In genomic region chr5:7911975-7912374, GRCm38 (mm10) we compare ENCODE assay signal across 11 mouse cellular contexts. TPM values are rescaled to one million over a fixed set of nuclear protein-coding genes. Genes with fewer than 3 reads are reported as not detected.
DNase-seq lines count a peak whose midpoint lies in the region; ATAC-seq and TF ChIP-seq lines count a peak whose summit lies in the region.
"Had no signal": no experiment of that assay in that cellular context is flagged by ENCODE, and none has a peak within 500 bp of the region (broad histone marks: within the 10 kb centered on the region; RNA-seq: fewer than 3 reads in every experiment).

No protein-coding gene starts in this region.

- TF ChIP-seq CTCF in testis, adult 2 months (IDR thresholded peaks at IDR 0.05; ENCODE audit: control insufficient read depth, insufficient read depth, insufficient replicate concordance, low read depth, low read length), result peak; percentile 42; the same call in 1 of the 2 replicates

- no peaks in the 10 kb centered on the region for H3K27me3 ChIP-seq in hindbrain, embryonic 11.5 days (ENCODE audit: control insufficient read depth, insufficient read depth, low read length)
- no peaks in the 10 kb centered on the region for H3K27me3 ChIP-seq in hindbrain, embryonic 14.5 days (ENCODE audit: control insufficient read depth, insufficient read depth, low read length)
- H3K27me3 ChIP-seq in testis, adult 2 months (ENCODE audit: control insufficient read depth, insufficient read depth, low read length), result no peaks in the 10 kb centered on the region
- H3K27me3 ChIP-seq in embryonic facial prominence, embryonic 10.5 days (replicated peaks; ENCODE audit: low read depth, poor library complexity, severe bottlenecking), result no peaks in the 10 kb centered on the region
- H3K27me3 ChIP-seq: limb, embryonic 13.5 days had no signal

- no peak overlapping the region for H3K4me2 ChIP-seq in hindbrain, embryonic 11.5 days (replicated peaks; ENCODE audit: low read depth, low read length)
- no peak overlapping the region for H3K4me2 ChIP-seq in hindbrain, embryonic 14.5 days (replicated peaks)
- H3K4me2 ChIP-seq: limb, embryonic 13.5 days had no signal

- H3K27ac ChIP-seq in hindbrain, embryonic 11.5 days (ENCODE audit: low read depth, low read length), result no peak overlapping the region
- H3K27ac ChIP-seq in hindbrain, embryonic 14.5 days, result no peak overlapping the region
- H3K27ac ChIP-seq in testis, adult 2 months (ENCODE audit: control insufficient read depth, insufficient read depth, low read depth, low read length), result no peak overlapping the region
- no peak overlapping the region for H3K27ac ChIP-seq in embryonic facial prominence, embryonic 10.5 days (replicated peaks)
- H3K27ac ChIP-seq: heart, embryonic 10.5 days; limb, embryonic 13.5 days had no signal

- no peaks in the 10 kb centered on the region for H3K9me3 ChIP-seq in hindbrain, embryonic 11.5 days (ENCODE audit: control insufficient read depth, low read length)
- H3K9me3 ChIP-seq in hindbrain, embryonic 14.5 days (ENCODE audit: control insufficient read depth, low read length), result no peaks in the 10 kb centered on the region
- H3K9me3 ChIP-seq in embryonic facial prominence, embryonic 10.5 days, result no peaks in the 10 kb centered on the region
- H3K9me3 ChIP-seq: heart, embryonic 10.5 days; limb, embryonic 13.5 days had no signal

- H3K4me3 ChIP-seq in hindbrain, embryonic 11.5 days (ENCODE audit: low read depth, low read length), result no peak overlapping the region
- no peak overlapping the region for H3K4me3 ChIP-seq in hindbrain, embryonic 14.5 days (replicated peaks; ENCODE audit: low read length)
- no peak overlapping the region for H3K4me3 ChIP-seq in testis, adult 2 months (ENCODE audit: control insufficient read depth, low read depth, low read length)
- no peak overlapping the region for H3K4me3 ChIP-seq in embryonic facial prominence, embryonic 10.5 days
- H3K4me3 ChIP-seq: heart, embryonic 10.5 days; limb, embryonic 13.5 days; myocyte had no signal

- no peak for TF ChIP-seq POLR2A in testis, adult 2 months (IDR thresholded peaks at IDR 0.05; ENCODE audit: control insufficient read depth, low read depth, low read length)

- WGBS in hindbrain, embryonic 11.5 days, result 62% methylated on average over 3 of the region's 3 CpGs
- WGBS in hindbrain, embryonic 14.5 days, result 67% methylated on average over 3 of the region's 3 CpGs
- WGBS in embryonic facial prominence, embryonic 10.5 days, result 62% methylated on average over 3 of the region's 3 CpGs

- H3K9ac ChIP-seq in hindbrain, embryonic 11.5 days (ENCODE audit: low read depth, low read length), result no peak overlapping the region
- H3K9ac ChIP-seq in hindbrain, embryonic 14.5 days, result no peak overlapping the region
- H3K9ac ChIP-seq: limb, embryonic 13.5 days had no signal

- peak; percentile 17 for DNase-seq in hindbrain, embryonic 11.5 days (ENCODE audit: low spot score)
- no peak for DNase-seq in hindbrain, embryonic 14.5 days (ENCODE audit: low spot score)
- DNase-seq in testis, postnatal 10 days (ENCODE audit: low spot score), result no peak
- DNase-seq in embryonic facial prominence, embryonic 10.5 days (ENCODE audit: low spot score), result peak; percentile 25
- no peak for DNase-seq in right cerebral cortex, adult 18-20 months
- DNase-seq in layer of hippocampus, adult 9-10 months (ENCODE audit: low spot score), result no peak
- DNase-seq: right cerebral cortex, postnatal 25 days had no signal

- no peak for ATAC-seq in hindbrain, embryonic 11.5 days (ENCODE audit: low FRiP score)
- ATAC-seq in hindbrain, embryonic 14.5 days (ENCODE audit: low FRiP score), result no peak

- no peaks in the 10 kb centered on the region for H3K4me1 ChIP-seq in hindbrain, embryonic 11.5 days (replicated peaks; ENCODE audit: control insufficient read depth, insufficient read depth, low read length)
- H3K4me1 ChIP-seq in hindbrain, embryonic 14.5 days (replicated peaks; ENCODE audit: control insufficient read depth, insufficient read depth, low read length), result no peaks in the 10 kb centered on the region
- no peaks in the 10 kb centered on the region for H3K4me1 ChIP-seq in testis, adult 2 months (ENCODE audit: control insufficient read depth, insufficient read depth, low read length)
- no peaks in the 10 kb centered on the region for H3K4me1 ChIP-seq in embryonic facial prominence, embryonic 10.5 days
- H3K4me1 ChIP-seq: heart, embryonic 10.5 days; limb, embryonic 13.5 days had no signal

- H3K36me3 ChIP-seq in hindbrain, embryonic 11.5 days (ENCODE audit: control insufficient read depth, insufficient read depth, low read length), result no peaks in the 10 kb centered on the region
- no peaks in the 10 kb centered on the region for H3K36me3 ChIP-seq in hindbrain, embryonic 14.5 days (replicated peaks; ENCODE audit: control insufficient read depth, insufficient read depth)
- H3K36me3 ChIP-seq in testis, adult 2 months (ENCODE audit: control insufficient read depth, insufficient read depth, low read length), result no peaks in the 10 kb centered on the region
- no peaks in the 10 kb centered on the region for H3K36me3 ChIP-seq in embryonic facial prominence, embryonic 10.5 days (replicated peaks)
- H3K36me3 ChIP-seq: heart, embryonic 10.5 days; limb, embryonic 13.5 days had no signal

RNA-seq across cellular contexts. Expression of gene Steap4, which starts 48.3 kb away (rescaled TPM):
- 0.12 and 0.14 TPM in 2 replicates for polyA plus RNA-seq in hindbrain, embryonic 11.5 days (2014; fragmentation: Nextera tagmentation; extraction: Ambion mirVana)
- polyA plus RNA-seq in hindbrain, embryonic 14.5 days (2014; fragmentation: Nextera tagmentation; extraction: Ambion mirVana), result 0.13 and 0.27 TPM in 2 replicates
- polyA plus RNA-seq in testis, adult 2 months (2012; rRNA removed), result 1.6 and 2.0 TPM in 2 replicates
- polyA plus RNA-seq in embryonic facial prominence, embryonic 10.5 days (2016; fragmentation: Nextera tagmentation; extraction: Ambion mirVana), result 0.31 and 0.35 TPM in 2 replicates
- polyA plus RNA-seq: myocyte had no signal

Comparison
In these comparisons a context has a peak if more than half of its experiments do, and no peak if none do; other contexts are left out.
1. DNase-seq: peak in hindbrain, embryonic 11.5 days (single experiment) and embryonic facial prominence, embryonic 10.5 days (single experiment); none in hindbrain, embryonic 14.5 days (single experiment), testis, postnatal 10 days (single experiment), right cerebral cortex, adult 18-20 months (single experiment) and layer of hippocampus, adult 9-10 months (single experiment).